Mouse (Mus musculus) heart, adult 2 months (tissue): ENCODE data around the gene Elovl6. TPM values are rescaled to one million over a fixed set of nuclear protein-coding genes. Genes with fewer than 3 reads are reported as not detected.

Source experiments
- DNase-seq, 2 experiments: peaks; one replicate each; pipeline ENCODE4 v3.0.0; 2021
- H3K27ac ChIP-seq: fragments of 200-600 bp; 2 replicates; pipeline ENCODE4 v1.8.1; 2022
- H3K27me3 ChIP-seq: fragments of 200-500 bp; 2 replicates; pipeline ENCODE4 v1.6.1; 2012; ENCODE audit warnings: mild to moderate bottlenecking, low read length, inconsistent platforms, mixed read lengths; ENCODE audit not compliant: control insufficient read depth, insufficient read depth
- H3K36me3 ChIP-seq: fragments of 200-500 bp; 2 replicates; pipeline ENCODE4 v1.6.1; 2012; ENCODE audit warnings: low read length, inconsistent platforms; ENCODE audit not compliant: control insufficient read depth, insufficient read depth
- H3K4me1 ChIP-seq: fragments of 200-500 bp; 2 replicates; pipeline ENCODE4 v1.6.1; 2011; ENCODE audit warnings: low read length; ENCODE audit not compliant: control insufficient read depth, insufficient read depth
- H3K4me3 ChIP-seq: fragments of 200-600 bp; 2 replicates; pipeline ENCODE4 v1.8.1; 2022
- H3K79me2 ChIP-seq: fragments of 200-500 bp; replicated peaks from 2 replicates; pipeline ENCODE4 v1.6.1; 2012; ENCODE audit warnings: mild to moderate bottlenecking, inconsistent platforms, low read length, moderate library complexity, mixed read lengths; ENCODE audit not compliant: control insufficient read depth, insufficient read depth
- H3K9ac ChIP-seq: fragments of 200-500 bp; 2 replicates; pipeline ENCODE4 v1.6.1; 2012; ENCODE audit warnings: low read depth, mild to moderate bottlenecking, control low read depth, inconsistent platforms, low read length, mixed read lengths
- CTCF ChIP-seq: fragments of 200-600 bp; IDR thresholded peaks from 2 replicates; pipeline ENCODE4 v1.8.1; 2022; ENCODE audit warnings: antibody characterized with exemption, mild to moderate bottlenecking, moderate library complexity
- EP300 ChIP-seq: fragments of 200-500 bp; IDR thresholded peaks from 2 replicates; pipeline ENCODE4 v1.6.1; 2011; ENCODE audit warnings: low read depth, low read length, control low read depth; ENCODE audit not compliant: insufficient read depth
- POLR2A ChIP-seq: fragments of 200-500 bp; IDR thresholded peaks from 2 replicates; pipeline ENCODE4 v1.6.1; 2011; ENCODE audit warnings: mild to moderate bottlenecking, low read depth, low read length, control low read depth; ENCODE audit not compliant: insufficient read depth
- WGBS: fragments of 180-500 bp; shearing (Covaris S2); methylation state at CpG from one replicate; pipeline ENCODE4 v1.1.7; 2018; 5-methylcytosine and 5-hydroxymethylcytosine counted together
- intact Hi-C: fragments of 180-260 bp; cut with DNase I; formaldehyde crosslinking; loops from one replicate; pipeline ENCODE4 v1.15.1; 2025
- polyA plus RNA-seq: library from polyadenylated mRNA; depleted of rRNA; stranded (reverse); fragments of >200 nt; gene quantifications from 2 replicates; pipeline ENCODE4 v1.2.3, GENCODE M21; 2012
- total RNA-seq, 2 experiments: library from RNA; stranded (reverse); gene quantifications; 2 replicates each; pipeline ENCODE4 v1.2.3; 2021

Elovl6 gene
- total and polyA plus RNA-seq, 3 experiments = 1.3 to 19.8 (median 1.7) TPM

DNA sequence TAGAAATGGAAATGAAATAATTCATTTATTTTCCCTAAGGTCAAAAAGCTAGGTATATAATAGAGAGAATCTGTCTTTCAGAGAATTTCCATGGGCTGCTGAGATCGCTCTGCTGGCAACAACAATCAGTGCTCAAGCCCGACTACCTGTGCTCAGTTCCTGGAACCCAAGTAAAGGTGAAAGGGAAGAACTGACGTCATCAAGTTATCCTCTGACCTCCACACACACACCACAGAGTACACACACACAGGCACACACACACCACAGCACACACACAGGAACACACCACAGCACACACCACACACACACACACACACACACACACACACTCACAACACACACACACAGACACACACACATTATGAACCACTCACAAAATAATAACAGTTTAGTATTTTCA is 5.1 kb upstream of the Elovl6 start:
- 85% methylated on average over 3 of the region's 3 CpGs for WGBS
- Histone ChIP-seq H3K9ac (no peak overlapping the region), H3K79me2 (no peaks in the 10 kb centered on the region), H3K27me3 (no peaks in the 10 kb centered on the region), H3K4me3 (no peak overlapping the region), H3K4me1 (0 out of 2 replicates have a peak, but pooled peaks cover 1% of the 10 kb centered on the region), H3K36me3 (no peaks in the 10 kb centered on the region), H3K27ac (no peak overlapping the region)
- no peak for DNase-seq
- intact Hi-C loops = no loop called here
- TF ChIP-seq CTCF (no peak), POLR2A (no peak), EP300 (no peak)

DNA sequence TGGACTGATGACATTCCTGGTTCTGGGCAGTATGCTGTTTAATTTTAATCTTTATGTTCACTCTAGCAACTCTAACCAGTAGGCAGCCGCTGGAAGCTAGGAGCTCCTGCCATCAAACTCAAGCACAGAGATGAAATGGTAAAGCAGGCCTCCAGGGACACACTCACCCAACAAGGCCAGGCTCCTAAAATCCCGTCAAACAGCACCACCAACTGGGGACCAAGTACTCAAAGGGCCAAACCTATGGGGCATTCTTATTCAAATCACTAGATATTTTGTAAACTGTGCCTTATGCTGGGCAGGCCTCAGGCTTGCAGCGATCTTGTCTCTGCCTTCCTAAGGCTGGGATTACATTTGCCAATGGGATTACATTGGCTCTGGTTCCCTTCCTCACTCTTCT is 2.8 kb upstream of the Elovl6 start:
- Histone ChIP-seq H3K9ac (no peak overlapping the region), H3K4me3 (no peak overlapping the region), H3K27ac (no peak overlapping the region), H3K27me3 (no peaks in the 10 kb centered on the region), H3K36me3 (no peaks in the 10 kb centered on the region), H3K79me2 (no peaks in the 10 kb centered on the region), H3K4me1 (0 out of 2 replicates have a peak, but pooled peaks cover 1% of the 10 kb centered on the region)
- no peak for DNase-seq
- 81% methylated on average over 3 of the region's 3 CpGs for WGBS
- intact Hi-C loops = no loop called here
- no peak for TF ChIP-seq POLR2A
- TF ChIP-seq EP300 = no peak
- TF ChIP-seq CTCF = no peak

DNA sequence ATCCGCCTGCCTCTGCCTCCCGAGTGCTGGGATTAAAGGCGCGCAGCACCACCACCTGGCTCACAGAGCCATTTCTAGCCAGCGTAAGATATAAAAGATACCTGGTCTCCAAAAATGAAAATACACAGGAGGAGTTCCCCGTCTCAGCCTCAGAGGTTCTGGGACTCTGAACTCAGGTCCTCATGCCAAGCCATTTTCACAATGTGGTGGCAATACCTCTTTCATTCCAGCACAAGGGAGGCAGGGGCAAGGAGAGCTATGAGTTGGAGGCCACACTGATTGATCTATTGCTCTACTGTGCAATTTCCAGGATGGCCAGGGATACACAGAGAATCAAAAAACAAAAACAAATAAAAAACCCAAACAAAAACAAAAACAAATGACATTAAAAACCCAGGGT is 1.7 kb upstream of the Elovl6 start:
- intact Hi-C loops = loop anchor here (5.0 to 10.0 kb wide), 3 partner anchors 152 to 304 kb away; partner anchors contain the start of genes Cfi and Gar1
- WGBS = 99% methylated on average over 6 of the region's 6 CpGs
- no peak overlapping the region for H3K4me3 ChIP-seq
- no peaks in the 10 kb centered on the region for H3K27me3 ChIP-seq
- no peak overlapping the region for H3K27ac ChIP-seq
- no peak overlapping the region for H3K9ac ChIP-seq
- TF ChIP-seq CTCF (no peak), EP300 (no peak), POLR2A (no peak)
- no peak for DNase-seq
- H3K4me1 ChIP-seq = 0 out of 2 replicates have a peak, but pooled peaks cover 1% of the 10 kb centered on the region
- no peaks in the 10 kb centered on the region for H3K79me2 ChIP-seq
- H3K36me3 ChIP-seq = no peaks in the 10 kb centered on the region

DNA sequence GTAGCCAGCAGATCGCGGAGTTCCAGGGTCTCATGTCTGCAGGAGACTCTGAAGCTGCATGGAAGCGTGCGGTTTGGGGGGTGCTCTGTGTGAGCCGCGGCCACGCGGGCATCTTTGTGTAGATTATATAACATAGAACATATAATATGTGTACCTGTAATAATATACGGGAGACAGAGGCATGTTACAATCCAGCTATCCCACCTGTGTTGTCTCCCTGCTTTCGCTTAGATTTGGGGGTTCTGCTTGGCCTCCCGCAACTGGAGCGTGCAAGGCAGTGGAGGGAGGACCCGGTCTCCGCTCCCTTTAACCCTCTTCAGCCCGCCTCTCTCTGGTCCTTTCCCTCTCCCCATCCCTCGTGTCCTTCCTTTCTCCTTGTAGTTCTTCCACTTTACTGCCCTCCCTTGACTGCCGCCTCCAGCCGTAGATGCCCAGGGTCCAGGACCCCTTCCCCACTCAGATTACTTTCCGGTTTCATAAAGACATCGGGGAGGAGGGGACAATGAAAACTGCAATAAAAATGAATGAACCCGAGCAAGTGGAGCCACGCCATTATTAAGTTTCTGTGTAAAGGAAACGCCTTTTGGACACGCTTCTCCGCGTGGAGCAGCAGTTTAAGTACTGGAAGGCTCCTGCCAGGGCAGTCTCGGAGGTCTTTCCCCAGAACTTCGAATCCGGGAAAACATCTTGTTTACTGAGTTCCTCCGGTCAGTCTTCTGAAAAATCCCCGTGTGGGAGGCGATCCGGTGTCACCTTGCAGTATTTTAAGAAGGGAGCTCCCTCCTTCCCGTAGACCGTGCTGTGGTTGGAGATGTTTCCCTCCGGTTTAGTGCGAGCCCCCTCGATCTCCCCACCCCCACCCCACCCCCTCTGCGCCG is 949 bp downstream of the Elovl6 start:
- Histone ChIP-seq H3K36me3 (no peaks in the 10 kb centered on the region), H3K4me1 (0 out of 2 replicates have a peak, but pooled peaks cover 1% of the 10 kb centered on the region), H3K27ac (peak overlapping the region; percentile 6), H3K79me2 (no peaks in the 10 kb centered on the region), H3K27me3 (no peaks in the 10 kb centered on the region), H3K4me3 (peak overlapping the region; percentile 83), H3K9ac (peak overlapping the region; percentile 80)
- DNase-seq = peak; percentile 19 to 35
- intact Hi-C loops = loop anchor here (5.0 to 10.0 kb wide), 3 partner anchors 149 to 302 kb away; partner anchors contain the start of genes Cfi and Gar1
- TF ChIP-seq CTCF (no peak), POLR2A (no peak), EP300 (no peak)
- under 1% methylated on average over 40 of the region's 40 CpGs for WGBS

DNA sequence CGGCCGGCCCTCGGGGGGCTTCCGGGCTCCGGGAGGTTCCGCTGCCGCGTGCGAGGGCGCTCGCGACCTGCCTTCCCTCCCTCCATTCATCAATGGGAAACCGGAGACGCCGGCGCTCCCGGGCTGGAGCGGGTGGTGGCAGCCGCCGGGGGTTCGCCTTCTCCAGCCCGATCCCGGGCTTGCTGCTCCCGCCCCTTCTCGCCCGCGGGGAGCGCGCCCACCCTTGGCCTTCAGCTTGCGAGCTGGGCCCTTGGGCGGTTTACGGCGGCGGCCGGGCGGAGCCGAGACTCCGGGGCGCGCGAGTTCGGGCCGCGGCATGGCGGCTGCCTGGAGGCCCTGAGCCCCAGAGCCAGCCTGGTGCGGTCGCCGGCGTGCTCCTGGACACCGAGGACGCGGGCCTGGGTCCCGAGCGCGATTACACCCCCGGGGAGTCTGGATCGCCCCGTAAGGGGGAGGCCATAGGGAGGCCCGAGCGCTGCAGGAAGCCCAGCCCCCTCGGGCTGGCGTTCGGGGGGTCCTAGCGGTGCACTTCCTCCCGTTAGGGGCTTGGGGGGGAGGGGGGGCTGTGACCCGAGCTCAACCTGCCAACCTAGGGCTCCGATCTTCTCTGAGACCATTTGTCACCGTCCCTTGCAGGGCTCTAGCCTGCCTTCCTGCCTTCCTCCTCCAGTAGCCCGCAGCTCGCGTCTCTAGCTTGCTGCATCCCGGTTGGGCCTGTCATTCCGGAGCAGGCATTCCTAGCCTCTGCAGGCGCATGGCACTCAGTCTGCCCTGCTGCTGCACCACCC is 1.8 kb downstream of the Elovl6 start:
- H3K9ac ChIP-seq = peak overlapping the region; percentile 80
- H3K4me1 ChIP-seq = 0 out of 2 replicates have a peak, but pooled peaks cover 1% of the 10 kb centered on the region
- peak overlapping the region; percentile 83 for H3K4me3 ChIP-seq
- H3K27ac ChIP-seq = peak overlapping the region; percentile 70
- intact Hi-C loops = loop anchor here (5.0 to 10.0 kb wide), 3 partner anchors 148 to 301 kb away; partner anchors contain the start of genes Cfi and Gar1
- WGBS = 2% methylated on average over 67 of the region's 74 CpGs
- no peaks in the 10 kb centered on the region for H3K27me3 ChIP-seq
- H3K79me2 ChIP-seq = no peaks in the 10 kb centered on the region
- no peaks in the 10 kb centered on the region for H3K36me3 ChIP-seq
- DNase-seq = peak; percentile 79 to 81
- TF ChIP-seq CTCF (peak; percentile 21), POLR2A (no peak), EP300 (no peak)
